Mouse (Mus musculus): ENCODE measurements at regions not wholly inside any gene's neighbourhood (a gene's known extent, or its start where the extent isn't known, plus 50 kb on each side); places are given as distances from the start of the nearest gene placed in this dataset.
"Not testable (repeated sequence)": the region's sequence is repeated elsewhere in the genome, so short reads cannot be mapped to it uniquely, and the experiment has no call there.

DNA sequence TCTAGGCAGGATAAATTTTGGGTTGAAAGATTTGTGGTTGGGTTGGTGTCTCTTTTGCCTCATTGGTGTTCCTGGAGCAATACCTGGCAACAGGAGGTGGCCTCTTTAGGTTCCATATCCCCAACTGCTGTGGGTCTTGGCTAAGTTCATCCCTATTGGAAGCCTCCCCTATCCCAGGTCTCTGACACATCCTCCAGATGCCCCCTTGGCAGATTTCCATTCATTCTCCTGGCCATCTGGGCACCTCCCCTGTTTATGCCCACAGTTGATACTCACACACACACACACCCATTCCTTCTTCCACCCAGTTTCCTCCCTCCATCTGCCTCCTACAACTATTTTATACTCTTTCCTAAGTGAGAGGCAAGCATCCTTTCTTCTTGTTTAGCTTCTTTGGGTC lies 984.9 kb upstream of the Gm12353 start:
- DNase-seq: no peak

DNA sequence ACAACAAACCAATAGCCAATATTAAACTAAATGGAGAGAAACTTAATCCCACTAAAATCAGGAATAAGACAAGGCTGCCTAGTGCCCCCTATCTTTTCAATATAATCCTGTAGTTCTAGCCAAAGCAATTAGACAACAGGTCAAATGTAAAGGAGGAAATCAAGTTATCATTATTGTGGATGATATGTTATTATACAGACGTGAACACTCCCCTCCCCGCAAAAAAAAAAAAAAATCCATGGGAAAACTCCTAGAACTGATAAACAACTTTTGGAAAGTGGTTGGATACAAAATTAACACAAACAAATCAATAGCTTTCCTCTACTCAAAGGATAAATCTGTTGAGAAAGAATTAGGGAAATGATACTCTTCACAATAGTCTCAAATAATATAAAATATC lies 966.2 kb upstream of the Gm12353 start:
- no peak for DNase-seq

DNA sequence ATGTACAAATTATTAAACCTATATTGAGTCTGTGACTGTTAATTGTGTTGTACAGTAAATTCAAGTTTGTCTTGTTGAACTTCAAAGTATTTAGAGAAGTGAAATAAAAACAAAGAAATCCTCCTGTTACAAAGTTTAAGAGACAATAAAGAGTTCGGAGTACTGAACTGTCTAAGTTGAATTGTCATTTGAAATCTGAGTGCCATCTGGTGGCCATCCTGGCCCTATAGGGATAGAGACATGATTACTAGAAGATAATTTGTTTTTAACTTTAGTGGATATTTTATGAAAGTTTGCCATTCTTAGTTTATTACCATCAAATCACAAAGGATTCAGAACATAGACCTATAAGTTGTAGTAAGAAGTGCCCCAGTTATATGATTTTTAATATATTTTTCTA lies 956.1 kb upstream of the Gm12353 start:
- DNase-seq: peak; percentile 38

DNA sequence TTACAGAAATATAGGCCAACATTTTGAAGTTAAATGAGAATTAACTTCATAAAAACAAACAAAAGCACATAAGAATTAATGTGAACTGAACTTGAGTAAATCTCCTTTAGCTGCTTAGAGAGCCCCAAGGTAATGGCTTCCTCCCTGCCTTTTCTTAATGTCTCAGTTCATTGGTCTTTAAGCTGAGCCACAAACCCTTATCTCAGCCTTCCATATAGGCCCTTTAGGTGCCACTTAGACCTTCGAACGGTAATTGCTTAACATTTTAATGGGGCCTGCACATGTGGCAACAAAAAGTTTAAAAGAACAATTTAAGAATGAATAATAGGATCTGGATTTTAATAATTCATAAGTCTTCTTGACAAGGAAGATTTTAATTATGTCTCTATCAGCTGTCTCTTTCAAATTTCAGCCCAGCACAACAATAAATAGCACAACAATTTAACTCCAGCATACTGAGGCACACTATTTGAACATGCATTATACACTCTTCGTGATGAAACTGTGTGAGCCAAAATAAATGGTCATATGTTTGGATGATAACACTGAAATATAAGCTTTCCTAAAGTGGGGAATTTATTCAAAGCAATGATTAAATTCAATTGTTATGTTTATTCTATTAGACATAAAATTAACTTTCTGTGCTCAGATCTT lies 919.2 kb upstream of the Gm12353 start:
- DNase-seq: no peak

DNA sequence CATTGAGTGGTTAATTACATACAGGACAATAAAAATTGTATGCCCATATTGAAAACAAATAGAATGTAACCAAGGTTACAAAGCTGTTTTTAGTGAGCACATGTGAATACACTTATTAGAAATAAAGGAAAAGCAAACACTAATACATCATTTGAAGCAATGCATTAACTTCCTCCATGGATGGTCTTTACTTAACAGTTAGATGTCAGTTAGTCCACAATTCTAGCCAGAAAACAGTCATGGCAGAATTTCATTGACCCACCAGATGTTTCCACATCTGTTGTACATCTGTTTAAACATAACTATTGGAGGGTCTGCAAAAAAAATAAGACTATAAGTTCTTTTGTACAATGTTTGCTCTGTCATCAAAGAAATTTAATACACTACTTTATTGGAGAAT lies 911.2 kb upstream of the Gm12353 start:
- DNase-seq: no peak

DNA sequence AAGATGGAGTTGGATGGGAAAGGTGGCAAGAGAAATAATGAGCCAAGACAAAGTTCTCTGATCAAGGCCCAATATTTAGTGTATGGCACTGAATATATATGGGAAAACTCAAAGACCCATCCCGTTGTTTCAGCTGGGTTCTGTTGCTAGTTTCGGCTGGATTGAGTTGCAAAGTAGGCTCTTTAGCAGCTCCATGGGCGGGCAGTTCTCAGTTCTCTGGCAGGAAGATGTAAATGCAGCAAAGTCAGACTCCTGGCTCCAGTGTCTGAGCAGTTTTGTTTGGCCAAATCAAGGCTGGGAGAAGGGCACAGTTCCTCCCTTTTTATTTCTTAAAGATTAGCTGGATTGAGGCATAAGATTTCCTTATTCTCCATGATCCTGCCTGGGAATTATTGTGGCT lies 909.0 kb upstream of the Gm12353 start:
- DNase-seq: no peak

DNA sequence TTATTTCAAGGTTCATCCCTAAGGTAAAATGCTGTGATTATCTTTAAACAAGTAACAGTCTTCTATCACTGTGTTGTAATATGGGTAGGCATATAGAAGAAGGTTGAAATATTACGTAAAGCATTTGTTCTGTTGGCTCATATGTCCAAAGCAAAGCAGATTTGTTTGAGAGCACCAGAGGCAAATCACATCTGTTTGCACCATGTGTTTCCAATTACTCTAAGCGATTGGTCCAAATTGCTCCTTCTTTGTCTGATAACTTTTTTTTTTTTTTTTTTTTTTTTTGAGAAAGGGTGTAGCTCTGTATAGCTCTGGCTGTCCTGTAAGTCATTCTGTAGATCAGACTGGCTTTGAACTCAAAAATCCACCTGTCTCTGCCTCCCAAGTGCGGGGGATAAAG lies 861.0 kb upstream of the Gm12353 start:
- no peak for DNase-seq

DNA sequence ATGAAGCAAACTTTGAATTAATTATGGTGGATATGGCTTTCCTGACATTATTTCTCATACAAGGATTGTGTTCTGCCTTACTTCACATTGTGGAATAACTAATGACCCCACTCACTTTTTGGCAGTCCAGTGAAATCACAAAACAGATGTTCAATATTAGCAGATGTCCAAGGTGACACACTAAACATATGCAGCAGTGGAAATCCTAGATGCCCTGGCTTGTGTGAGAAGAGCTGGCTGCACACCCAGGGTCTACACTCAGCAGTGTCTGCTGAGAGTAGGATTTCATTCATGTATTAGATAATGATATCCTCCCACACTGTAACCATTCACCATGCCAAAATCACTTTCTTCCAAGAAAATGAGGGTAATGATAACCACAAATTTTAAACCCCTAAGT lies 816.9 kb upstream of the Gm12353 start:
- no peak for DNase-seq

DNA sequence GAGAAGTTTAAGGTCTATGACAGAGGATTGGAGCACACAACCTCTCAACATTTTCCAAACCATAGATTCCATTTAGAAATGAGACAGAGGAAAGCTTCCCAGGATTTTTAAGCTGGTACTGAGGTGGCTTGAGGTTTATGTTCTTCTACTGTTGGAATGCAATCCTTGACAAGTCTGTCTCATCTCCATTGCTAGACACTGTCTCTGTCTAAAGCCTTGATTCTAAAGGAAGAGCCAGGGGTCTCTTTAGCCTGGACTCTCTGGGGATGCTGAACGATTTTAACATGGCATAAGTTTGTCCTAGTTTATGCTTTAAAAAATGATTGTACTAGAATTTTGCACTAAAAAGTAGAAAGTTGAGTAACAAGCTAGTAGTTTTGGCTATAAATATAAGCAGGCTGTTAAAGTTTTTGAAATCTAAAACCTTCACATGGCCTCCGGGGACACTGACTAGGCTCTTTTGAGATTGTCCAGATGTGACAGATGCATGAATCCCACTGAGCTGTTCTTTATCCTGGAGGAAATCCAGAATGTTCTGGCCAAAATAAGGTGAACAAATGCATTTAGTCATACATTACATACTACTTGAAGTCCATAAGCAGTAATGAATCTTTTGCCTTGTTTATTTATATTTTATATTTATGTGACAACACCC lies 809.4 kb upstream of the Gm12353 start:
- DNase-seq: peak; percentile 1

DNA sequence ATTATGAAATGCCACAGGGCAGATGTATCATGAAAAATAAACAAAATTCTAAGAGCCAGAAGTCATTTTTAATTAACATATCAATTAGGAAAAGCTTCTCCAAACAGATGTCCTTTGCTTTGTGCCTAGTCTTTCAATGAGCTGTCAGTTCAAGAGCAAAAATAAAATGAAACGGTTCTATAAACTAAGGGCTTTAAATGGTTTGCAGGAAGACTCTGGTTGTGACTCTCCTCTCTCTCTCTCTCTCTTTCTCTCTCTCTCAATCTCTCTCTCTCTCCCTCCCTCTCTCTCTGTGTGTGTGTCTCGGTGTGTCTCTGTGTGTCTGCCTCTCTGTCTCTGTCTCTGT lies 808.9 kb upstream of the Gm12353 start:
- no peak for DNase-seq

DNA sequence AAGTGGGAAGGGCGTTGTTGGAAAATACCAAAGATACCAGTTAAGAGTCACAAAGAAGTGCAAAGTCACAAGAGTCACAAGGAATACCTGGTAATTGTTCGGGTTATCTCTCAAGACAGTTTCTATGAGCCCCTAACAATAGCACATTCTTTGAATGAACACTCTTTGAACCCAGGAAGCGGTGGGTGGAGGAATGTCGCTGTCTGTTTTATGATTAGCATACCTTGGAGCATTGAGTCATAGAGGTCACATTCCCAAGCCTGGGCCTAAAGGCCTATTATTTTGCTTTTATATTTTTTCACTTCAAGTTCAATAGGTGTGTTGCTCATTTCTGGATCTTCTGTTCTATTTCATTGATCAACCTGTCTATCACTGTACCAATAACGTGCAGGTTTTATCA lies 802.1 kb upstream of the Gm12353 start:
- DNase-seq: not testable (repeated sequence)
